Comparison of ENCODE assay signal across 13 mouse cellular contexts in the genomic region with DNA sequence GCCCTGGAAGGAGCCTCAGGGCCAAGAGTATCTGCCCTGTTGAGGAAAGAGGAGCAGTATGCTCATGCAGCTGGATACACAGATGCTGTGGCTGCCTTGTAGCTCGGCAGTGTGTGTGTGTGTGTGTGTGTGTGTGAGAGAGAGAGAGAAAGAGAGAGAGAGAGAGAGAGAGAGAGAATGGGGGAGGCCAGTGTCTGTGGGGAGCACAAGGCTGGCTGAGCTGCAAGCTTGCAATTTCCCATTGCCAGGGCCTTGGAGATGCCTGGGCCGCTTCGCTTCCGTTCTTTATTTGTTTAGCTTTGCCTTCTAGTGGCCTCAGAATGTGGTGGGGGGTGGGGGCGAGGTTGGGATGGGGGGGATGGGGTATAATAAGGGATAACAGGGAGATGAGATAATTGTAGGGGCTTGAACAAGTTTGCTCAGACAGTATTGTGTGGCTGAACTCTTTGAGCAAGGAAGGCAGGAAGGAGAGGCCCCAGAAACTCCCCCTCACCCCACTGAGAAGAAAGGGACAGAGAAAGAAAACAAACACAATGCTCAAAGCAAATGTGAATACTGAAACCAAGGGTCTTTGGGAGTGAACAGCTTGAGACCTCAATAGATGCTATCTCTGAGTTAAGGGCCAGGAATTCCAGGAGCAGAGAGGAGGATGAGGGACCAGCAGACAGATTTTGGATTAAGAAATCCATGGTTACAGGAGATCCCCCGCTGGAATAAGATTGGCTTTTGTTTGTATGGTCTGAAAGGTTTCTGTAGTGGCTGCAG. TPM values are rescaled to one million over a fixed set of nuclear protein-coding genes. Genes with fewer than 3 reads are reported as not detected.
DNase-seq lines count a peak whose midpoint lies in the region; ATAC-seq lines count a peak whose summit lies in the region.
"Had no signal": no experiment of that assay in that cellular context is flagged by ENCODE, and none has a peak within 500 bp of the region (broad histone marks: within the 10 kb centered on the region; RNA-seq: fewer than 3 reads in every experiment).

No protein-coding gene starts in this region.

- no peak overlapping the region for H3K4me3 ChIP-seq in lung, embryonic 16.5 days (ENCODE audit: low read length)
- H3K4me3 ChIP-seq in forebrain, embryonic 10.5 days = peak overlapping the region; percentile 26; the same call in 1 of the 2 replicates
- H3K4me3 ChIP-seq in intestine, embryonic 16.5 days (ENCODE audit: low read length) = no peak overlapping the region
- H3K4me3 ChIP-seq in stomach, embryonic 14.5 days (ENCODE audit: low read depth, low read length) = no peak overlapping the region
- H3K4me3 ChIP-seq: limb, embryonic 13.5 days; megakaryocyte, embryonic 14.5 days had no signal

- H3K27ac ChIP-seq in lung, embryonic 16.5 days (ENCODE audit: low read length) = 0 out of 2 replicates have a peak overlapping the region, but pooled peaks have one; percentile 8
- H3K27ac ChIP-seq in forebrain, embryonic 10.5 days = peak overlapping the region; percentile 91
- H3K27ac ChIP-seq in intestine, embryonic 16.5 days (ENCODE audit: low read length) = peak overlapping the region; percentile 50; the same call in 1 of the 2 replicates
- H3K27ac ChIP-seq in stomach, embryonic 14.5 days (ENCODE audit: low read length) = peak overlapping the region; percentile 63; the same call in 1 of the 2 replicates
- H3K27ac ChIP-seq: limb, embryonic 13.5 days had no signal

- peak; percentile 39; the same call in 1 of the 2 replicates for ATAC-seq in lung, embryonic 16.5 days (ENCODE audit: low read depth)
- ATAC-seq in intestine, embryonic 16.5 days = peak; percentile 44
- 0 out of 2 replicates have a peak, but pooled peaks have one; percentile 33 for ATAC-seq in stomach, embryonic 14.5 days (ENCODE audit: insufficient number of reproducible peaks, insufficient read depth, low FRiP score, low read depth)
- ATAC-seq in granulocyte monocyte progenitor cell, adult 5-6 weeks (replicated peaks; ENCODE audit: poor library complexity, severe bottlenecking) = no peak

- peak overlapping the region; percentile 24; the same call in 1 of the 2 replicates for H3K9ac ChIP-seq in lung, embryonic 16.5 days (ENCODE audit: low read length)
- H3K9ac ChIP-seq in intestine, embryonic 16.5 days (ENCODE audit: low read depth, low read length) = no peak overlapping the region
- no peak overlapping the region for H3K9ac ChIP-seq in stomach, embryonic 14.5 days (replicated peaks; ENCODE audit: low read depth, low read length)
- H3K9ac ChIP-seq: limb, embryonic 13.5 days had no signal

- peaks cover 27% of the 10 kb centered on the region for H3K4me1 ChIP-seq in lung, embryonic 16.5 days (replicated peaks; ENCODE audit: control insufficient read depth, insufficient read depth, low read length)
- peaks cover 51% of the 10 kb centered on the region for H3K4me1 ChIP-seq in forebrain, embryonic 10.5 days
- H3K4me1 ChIP-seq in intestine, embryonic 16.5 days (ENCODE audit: control insufficient read depth, insufficient read depth, low read length) = 0 out of 2 replicates have a peak, but pooled peaks cover 6% of the 10 kb centered on the region
- H3K4me1 ChIP-seq in stomach, embryonic 14.5 days (ENCODE audit: control insufficient read depth, insufficient read depth, low read length) = peaks cover 14% of the 10 kb centered on the region
- H3K4me1 ChIP-seq: megakaryocyte, embryonic 14.5 days had no signal

- no peak overlapping the region for H3K4me2 ChIP-seq in lung, embryonic 16.5 days (ENCODE audit: low read depth, low read length)
- H3K4me2 ChIP-seq in intestine, embryonic 16.5 days (ENCODE audit: low read depth, low read length) = no peak overlapping the region
- H3K4me2 ChIP-seq in stomach, embryonic 14.5 days (replicated peaks; ENCODE audit: low read depth, low read length) = no peak overlapping the region
- H3K4me2 ChIP-seq: limb, embryonic 13.5 days had no signal

- H3K36me3 ChIP-seq in lung, embryonic 16.5 days (ENCODE audit: control insufficient read depth, insufficient read depth, low read length) = no peaks in the 10 kb centered on the region
- no peaks in the 10 kb centered on the region for H3K36me3 ChIP-seq in forebrain, embryonic 10.5 days (replicated peaks)
- no peaks in the 10 kb centered on the region for H3K36me3 ChIP-seq in intestine, embryonic 16.5 days (ENCODE audit: control insufficient read depth, insufficient read depth, low read length)
- H3K36me3 ChIP-seq in stomach, embryonic 14.5 days (ENCODE audit: control insufficient read depth, insufficient read depth, low read length) = no peaks in the 10 kb centered on the region
- H3K36me3 ChIP-seq: limb, embryonic 13.5 days had no signal

- no peaks in the 10 kb centered on the region for H3K27me3 ChIP-seq in lung, embryonic 16.5 days (ENCODE audit: control insufficient read depth, insufficient read depth, low read depth, low read length)
- H3K27me3 ChIP-seq in forebrain, embryonic 10.5 days (ENCODE audit: poor library complexity, severe bottlenecking) = no peaks in the 10 kb centered on the region
- H3K27me3 ChIP-seq in intestine, embryonic 16.5 days (replicated peaks; ENCODE audit: control insufficient read depth, insufficient read depth, low read length) = no peaks in the 10 kb centered on the region
- H3K27me3 ChIP-seq in stomach, embryonic 14.5 days (ENCODE audit: control insufficient read depth, insufficient read depth, low read length) = no peaks in the 10 kb centered on the region
- H3K27me3 ChIP-seq: limb, embryonic 13.5 days; megakaryocyte, embryonic 14.5 days had no signal

- 12% methylated on average over 6 of the region's 6 CpGs for whole genome bisulfite sequencing in lung, embryonic 16.5 days
- under 1% methylated on average over 6 of the region's 6 CpGs for WGBS in forebrain, embryonic 10.5 days
- 21% methylated on average over 6 of the region's 6 CpGs for WGBS in intestine, embryonic 16.5 days
- 9% methylated on average over 6 of the region's 6 CpGs for WGBS in stomach, embryonic 14.5 days

- no peak for DNase-seq in lung, postnatal 4 days
- peak; percentile 58 for DNase-seq in forebrain, embryonic 10.5 days (ENCODE audit: extremely low spot score, low spot score)
- DNase-seq in liver = no peak
- DNase-seq in Muller cell, postnatal 12 days (ENCODE audit: inconsistent ontology term) = no peak
- DNase-seq: cerebellum, postnatal 10 days; kidney, postnatal 14 days; right cerebral cortex, postnatal 4 days had no signal

- H3K9me3 ChIP-seq in lung, embryonic 16.5 days (ENCODE audit: control insufficient read depth, low read length) = peaks cover 6% of the 10 kb centered on the region
- peaks cover 14% of the 10 kb centered on the region; the same call in 1 of the 2 replicates for H3K9me3 ChIP-seq in forebrain, embryonic 10.5 days
- H3K9me3 ChIP-seq in intestine, embryonic 16.5 days (ENCODE audit: control insufficient read depth, low read length) = no peaks in the 10 kb centered on the region
- no peaks in the 10 kb centered on the region for H3K9me3 ChIP-seq in stomach, embryonic 14.5 days (ENCODE audit: control insufficient read depth, low read depth, low read length)

RNA-seq across cellular contexts. Expression of a gene that starts 10.5 kb away (rescaled TPM):
- polyA plus RNA-seq in lung, embryonic 16.5 days (2015; fragmentation: Nextera tagmentation; extraction: Ambion mirVana) = 213 and 233 TPM in 2 replicates
- 742 and 777 TPM in 2 replicates for polyA plus RNA-seq in forebrain, embryonic 10.5 days (2016; fragmentation: Nextera tagmentation; extraction: Ambion mirVana)
- 127 and 139 TPM in 2 replicates for polyA plus RNA-seq in intestine, embryonic 16.5 days (2015; fragmentation: Nextera tagmentation; extraction: Ambion mirVana)
- 631 and 633 TPM in 2 replicates for polyA plus RNA-seq in stomach, embryonic 14.5 days (2014; fragmentation: Nextera tagmentation; extraction: Ambion mirVana)
- not detected in 2 replicates for total RNA-seq in granulocyte monocyte progenitor cell, adult 5-6 weeks (2014; fragmentation: Nextera tagmentation)
- total RNA-seq in granulocyte monocyte progenitor cell, adult 5-6 weeks (2017) = not detected in 2 replicates

Comparison
In these comparisons a context has a peak if more than half of its experiments do, and no peak if none do; other contexts are left out.
1. H3K27ac ChIP-seq: peak in every context shown above with its lines; median percentile 91 in forebrain, embryonic 10.5 days; 63 in stomach, embryonic 14.5 days; 50 in intestine, embryonic 16.5 days; 8 in lung, embryonic 16.5 days.